8 mouse cellular contexts compared by ENCODE assay signal in genomic region chr15:91752111-91752510, GRCm38 (mm10).
DNase-seq lines count a peak whose midpoint lies in the region; TF ChIP-seq lines count a peak whose summit lies in the region.

No protein-coding gene starts in this region.

- no peaks in the 10 kb centered on the region for H3K9me3 ChIP-seq in heart, embryonic 10.5 days

- intact Hi-C loops in heart, adult 2 months (cut with DNase I): loop anchor here (5.0 to 10.0 kb wide), 2 partner anchors 277 to 450 kb away; no protein-coding TSS in a partner anchor
- intact Hi-C loops in left cerebral cortex, postnatal 10 days (cut with DNase I): loop anchor here (5.0 to 10.0 kb wide), 3 partner anchors 145 to 587 kb away; no protein-coding TSS in a partner anchor

- no peaks in the 10 kb centered on the region for H3K27me3 ChIP-seq in heart, adult 2 months (ENCODE audit: control insufficient read depth, insufficient read depth, low read length)
- H3K27me3 ChIP-seq in heart, embryonic 10.5 days (ENCODE audit: insufficient read depth, poor library complexity, severe bottlenecking): no peaks in the 10 kb centered on the region

- no peak for DNase-seq in heart, adult 2 months
- no peak for DNase-seq in heart, embryonic 10.5 days (ENCODE audit: low spot score)
- DNase-seq in 3T3-L1 (ENCODE audit: low read depth, low spot score): peak; percentile 57
- DNase-seq in adrenal gland, postnatal 25 days: peak; percentile 40
- DNase-seq in left cerebral cortex, postnatal 10 days (ENCODE audit: extremely low spot score in 1 of 2, low spot score in 2 of 2): peak; percentile 16 to 56
- peak; percentile 39 for DNase-seq in right cerebral cortex, postnatal 25 days
- no peak for DNase-seq in spleen, adult 12 weeks (ENCODE audit: low spot score)

- H3K36me3 ChIP-seq in heart, adult 2 months (ENCODE audit: control insufficient read depth, insufficient read depth, low read length): peaks cover 2% of the 10 kb centered on the region
- no peaks in the 10 kb centered on the region for H3K36me3 ChIP-seq in heart, embryonic 10.5 days

- no peak overlapping the region for H3K9ac ChIP-seq in heart, adult 2 months (ENCODE audit: low read depth, low read length)

- no peak overlapping the region for H3K4me3 ChIP-seq in heart, adult 2 months
- no peak overlapping the region for H3K4me3 ChIP-seq in heart, embryonic 10.5 days
- H3K4me3 ChIP-seq in embryonic fibroblast, embryonic 13.5 days (ENCODE audit: insufficient read depth, low read length): no peak overlapping the region

- no peak for TF ChIP-seq POLR2A in heart, adult 2 months (IDR thresholded peaks at IDR 0.05; ENCODE audit: insufficient read depth, low read depth, low read length)
- TF ChIP-seq POLR2A in embryonic fibroblast, embryonic 13.5 days (IDR thresholded peaks at IDR 0.05; ENCODE audit: low read depth, low read length): no peak

- peak; percentile 69 for TF ChIP-seq CTCF in heart, adult 2 months (IDR thresholded peaks at IDR 0.05)
- TF ChIP-seq CTCF in embryonic fibroblast, embryonic 13.5 days (IDR thresholded peaks at IDR 0.05; ENCODE audit: borderline replicate concordance, insufficient read depth, low read length): 0 out of 2 replicates have a peak, but pooled peaks have one; percentile 8

- no peaks in the 10 kb centered on the region for H3K79me2 ChIP-seq in heart, adult 2 months (replicated peaks; ENCODE audit: control insufficient read depth, insufficient read depth, low read length)

- no peak overlapping the region for H3K27ac ChIP-seq in heart, adult 2 months
- no peak overlapping the region for H3K27ac ChIP-seq in heart, embryonic 10.5 days
- no peak overlapping the region for H3K27ac ChIP-seq in embryonic fibroblast, embryonic 13.5 days (ENCODE audit: insufficient read depth, low read length)

- TF ChIP-seq EP300 in heart, adult 2 months (IDR thresholded peaks at IDR 0.05; ENCODE audit: insufficient read depth, low read depth, low read length): no peak

- 70% methylated on average over 12 of the region's 12 CpGs for WGBS in heart, adult 2 months
- 58% methylated on average over 12 of the region's 12 CpGs for WGBS in heart, embryonic 10.5 days

- H3K4me1 ChIP-seq in heart, adult 2 months (ENCODE audit: control insufficient read depth, insufficient read depth, low read length): no peaks in the 10 kb centered on the region
- H3K4me1 ChIP-seq in heart, embryonic 10.5 days: no peaks in the 10 kb centered on the region
- no peaks in the 10 kb centered on the region for H3K4me1 ChIP-seq in embryonic fibroblast, embryonic 13.5 days (ENCODE audit: control insufficient read depth, insufficient read depth, low read length)

Comparison
In these comparisons a context has a peak if more than half of its experiments do, and no peak if none do; other contexts are left out.
1. DNase-seq: peak in 3T3-L1 (single experiment), adrenal gland, postnatal 25 days (single experiment), left cerebral cortex, postnatal 10 days (2 of 2) and right cerebral cortex, postnatal 25 days (single experiment); none in heart, adult 2 months (0 of 2), heart, embryonic 10.5 days (single experiment) and spleen, adult 12 weeks (single experiment).